ENCODE assay signal across 16 mouse cellular contexts in genomic region chr1:38011647-38012046, GRCm38 (mm10). TPM values are rescaled to one million over a fixed set of nuclear protein-coding genes. Genes with fewer than 3 reads are reported as not detected.
DNase-seq lines count a peak whose midpoint lies in the region; ATAC-seq lines count a peak whose summit lies in the region.
"Had no signal": no experiment of that assay in that cellular context is flagged by ENCODE, and none has a peak within 500 bp of the region (broad histone marks: within the 10 kb centered on the region; RNA-seq: fewer than 3 reads in every experiment).

No protein-coding gene starts in this region.

- no peaks in the 10 kb centered on the region for H3K4me1 ChIP-seq in kidney, embryonic 15.5 days
- H3K4me1 ChIP-seq in liver, embryonic 15.5 days (replicated peaks), result peaks cover 81% of the 10 kb centered on the region
- H3K4me1 ChIP-seq in stomach, embryonic 15.5 days, result no peaks in the 10 kb centered on the region
- H3K4me1 ChIP-seq: embryonic facial prominence, embryonic 10.5 days had no signal

- DNase-seq in kidney, postnatal 25 days, result no peak
- peak; percentile 92 for DNase-seq in c-Kit-positive CD71-positive TER-119-negative erythroid progenitor cells, embryonic 14.5 days (ENCODE audit: low read depth)
- no peak for DNase-seq in lung, postnatal 10 days
- no peak for DNase-seq in cerebellum, adult 11 months
- DNase-seq: gastrocnemius, postnatal 14 days; kidney, postnatal 10 days; lung, adult 2 months; right cerebral cortex, postnatal 4 days had no signal

- no peaks in the 10 kb centered on the region for H3K36me3 ChIP-seq in kidney, embryonic 15.5 days
- H3K36me3 ChIP-seq in liver, embryonic 15.5 days (replicated peaks), result no peaks in the 10 kb centered on the region
- H3K36me3 ChIP-seq in stomach, embryonic 15.5 days, result no peaks in the 10 kb centered on the region
- H3K36me3 ChIP-seq: embryonic facial prominence, embryonic 10.5 days had no signal

- no peak overlapping the region for H3K4me3 ChIP-seq in kidney, embryonic 15.5 days (replicated peaks)
- H3K4me3 ChIP-seq in liver, embryonic 15.5 days (replicated peaks), result peak overlapping the region; percentile 4; the same call in 1 of the 2 replicates
- no peak overlapping the region for H3K4me3 ChIP-seq in stomach, embryonic 15.5 days (replicated peaks)
- H3K4me3 ChIP-seq: embryonic facial prominence, embryonic 10.5 days had no signal

- H3K9ac ChIP-seq in kidney, embryonic 15.5 days, result no peak overlapping the region
- H3K9ac ChIP-seq in liver, embryonic 15.5 days, result peak overlapping the region; percentile 33; the same call in 1 of the 2 replicates
- H3K9ac ChIP-seq in stomach, embryonic 15.5 days, result no peak overlapping the region

- peak; percentile 52; the same call in 1 of the 2 replicates for ATAC-seq in kidney, embryonic 15.5 days (replicated peaks; ENCODE audit: low FRiP score)
- ATAC-seq in liver, embryonic 15.5 days (ENCODE audit: insufficient read depth), result peak; percentile 93
- peak; percentile 89; the same call in 1 of the 2 replicates for ATAC-seq in stomach, embryonic 15.5 days (ENCODE audit: insufficient read depth, low FRiP score, low read depth)
- ATAC-seq in inflammation-experienced regulatory T-cells, adult 6 months, result no peak
- ATAC-seq: forebrain, embryonic 14.5 days had no signal

- no peaks in the 10 kb centered on the region for H3K27me3 ChIP-seq in kidney, embryonic 15.5 days
- H3K27me3 ChIP-seq in liver, embryonic 15.5 days, result no peaks in the 10 kb centered on the region
- no peaks in the 10 kb centered on the region for H3K27me3 ChIP-seq in stomach, embryonic 15.5 days (replicated peaks)

- H3K27ac ChIP-seq in kidney, embryonic 15.5 days, result no peak overlapping the region
- peak overlapping the region; percentile 95 for H3K27ac ChIP-seq in liver, embryonic 15.5 days (replicated peaks)
- no peak overlapping the region for H3K27ac ChIP-seq in stomach, embryonic 15.5 days
- H3K27ac ChIP-seq: embryonic facial prominence, embryonic 10.5 days had no signal

- no peak overlapping the region for H3K4me2 ChIP-seq in kidney, embryonic 15.5 days
- peak overlapping the region; percentile 65 for H3K4me2 ChIP-seq in liver, embryonic 15.5 days
- H3K4me2 ChIP-seq in stomach, embryonic 15.5 days, result no peak overlapping the region

- 86% methylated on average over 6 of the region's 6 CpGs for WGBS in kidney, embryonic 15.5 days
- 27% methylated on average over 6 of the region's 6 CpGs for WGBS in liver, embryonic 15.5 days (ENCODE audit: insufficient replicate concordance)
- 68% methylated on average over 6 of the region's 6 CpGs for WGBS in stomach, embryonic 15.5 days

- H3K9me3 ChIP-seq in kidney, embryonic 15.5 days (replicated peaks), result no peaks in the 10 kb centered on the region
- H3K9me3 ChIP-seq in liver, embryonic 15.5 days (replicated peaks), result no peaks in the 10 kb centered on the region
- no peaks in the 10 kb centered on the region for H3K9me3 ChIP-seq in stomach, embryonic 15.5 days
- H3K9me3 ChIP-seq: embryonic facial prominence, embryonic 10.5 days had no signal

RNA-seq across cellular contexts. Expression of gene Eif5b, which starts 13.8 kb away (rescaled TPM):
- 28.8 and 29.0 TPM in 2 replicates for polyA plus RNA-seq in kidney, embryonic 15.5 days (2015; fragmentation: Nextera tagmentation; extraction: Ambion mirVana)
- 12.7 and 14.2 TPM in 2 replicates for polyA plus RNA-seq in liver, embryonic 15.5 days (2015; fragmentation: Nextera tagmentation; extraction: Ambion mirVana)
- 32.5 and 33.1 TPM in 2 replicates for polyA plus RNA-seq in stomach, embryonic 15.5 days (2015; fragmentation: Nextera tagmentation; extraction: Ambion mirVana)
- 10 to 100 TPM; 29.5 to 34.6 (median 31.9) TPM for polyA plus RNA-seq in inflammation-experienced regulatory T-cells, adult 6 months (2017; shearing (Covaris generic))

RNA-seq across cellular contexts. Expression of gene Txndc9, which starts 14.0 kb away (rescaled TPM):
- 123 and 148 TPM in 2 replicates for polyA plus RNA-seq in kidney, embryonic 15.5 days (2015; fragmentation: Nextera tagmentation; extraction: Ambion mirVana)
- polyA plus RNA-seq in liver, embryonic 15.5 days (2015; fragmentation: Nextera tagmentation; extraction: Ambion mirVana), result 58.6 and 60.3 TPM in 2 replicates
- 128 and 132 TPM in 2 replicates for polyA plus RNA-seq in stomach, embryonic 15.5 days (2015; fragmentation: Nextera tagmentation; extraction: Ambion mirVana)
- 100 to 1,000 TPM; 148 to 170 (median 151) TPM for polyA plus RNA-seq in inflammation-experienced regulatory T-cells, adult 6 months (2017; shearing (Covaris generic))

RNA-seq across cellular contexts. Expression of gene Lyg1, which starts 54.1 kb away (rescaled TPM):
- not detected in 2 replicates for polyA plus RNA-seq in kidney, embryonic 15.5 days (2015; fragmentation: Nextera tagmentation; extraction: Ambion mirVana)
- not detected in 2 replicates for polyA plus RNA-seq in liver, embryonic 15.5 days (2015; fragmentation: Nextera tagmentation; extraction: Ambion mirVana)
- not detected in 2 replicates for polyA plus RNA-seq in stomach, embryonic 15.5 days (2015; fragmentation: Nextera tagmentation; extraction: Ambion mirVana)
- not detected for polyA plus RNA-seq in inflammation-experienced regulatory T-cells, adult 6 months (2017; shearing (Covaris generic))
- polyA plus RNA-seq: embryonic facial prominence, embryonic 10.5 days; forebrain, embryonic 14.5 days; hindbrain, embryonic 11.5 days; urinary bladder, adult 2 months had no signal
